Mouse (Mus musculus) gastrocnemius, postnatal 25 days (tissue): ENCODE data around the gene Ero1lb. TPM values are rescaled to one million over a fixed set of nuclear protein-coding genes. Genes with fewer than 3 reads are reported as not detected.

Source experiments
- total RNA-seq, 2 experiments: library from RNA; stranded (reverse); gene quantifications; 1 replicate in 1 of 2; 2 replicates in 1 of 2; pipeline ENCODE4 v1.2.3; 2021

The Ero1lb gene
- total RNA-seq, 2 experiments from 2014 or later, result 0.92 to 1.3 TPM

Other genes with a start within 250 kb of the Ero1lb start
- gene Actn2, start 225.1 kb upstream of the Ero1lb start, total RNA-seq, result 1,000 to 10,000 TPM; 1,566 to 2,231 TPM
- gene Heatr1, start 170.8 kb upstream of the Ero1lb start, total RNA-seq, result 10 to 100 TPM; 10.1 to 16.4 TPM
- 10 to 100 TPM; 25.3 to 32.4 TPM for gene Lgals8, start 100.9 kb upstream of the Ero1lb start, total RNA-seq
- not detected for gene Edaradd, start 45.4 kb upstream of the Ero1lb start, total RNA-seq
- gene Prl2c3, start 234.2 kb downstream of the Ero1lb start, total RNA-seq, result not detected